In genomic region chr12:39038656-39039055, GRCm38 (mm10) we compare ENCODE assay signal across 15 mouse cellular contexts.
DNase-seq lines count a peak whose midpoint lies in the region.
"Had no signal": no experiment of that assay in that cellular context is flagged by ENCODE, and none has a peak within 500 bp of the region (broad histone marks: within the 10 kb centered on the region; RNA-seq: fewer than 3 reads in every experiment).

No protein-coding gene starts in this region.

- DNase-seq in embryo, embryonic 10.5 days (ENCODE audit: low spot score) = peak; percentile 17
- DNase-seq in embryo, embryonic 10 days (ENCODE audit: low spot score) = no peak
- peak; percentile 10 for DNase-seq in layer of hippocampus, adult 9-11 months
- DNase-seq in layer of hippocampus, postnatal 25 days (ENCODE audit: extremely low spot score in 1 of 2, low spot score in 1 of 2) = no peak
- DNase-seq in ZHBTc4 (ENCODE audit: low read depth, low spot score) = peak; percentile 6
- no peak for DNase-seq in urinary bladder, postnatal 36 days (ENCODE audit: low spot score in 2 of 2)
- no peak for DNase-seq in thymus, postnatal 36 days
- DNase-seq: adrenal gland, postnatal 10 days; forebrain, postnatal 0 days; gastrocnemius, postnatal 14 days; kidney, adult 8-10 months; kidney, postnatal 4 days; left cerebral cortex, postnatal 4 days; liver, postnatal 0 days; lung, postnatal 36 days had no signal

Comparison
In these comparisons a context has a peak if more than half of its experiments do, and no peak if none do; other contexts are left out.
1. DNase-seq: peak in embryo, embryonic 10.5 days (single experiment), layer of hippocampus, adult 9-11 months (single experiment) and ZHBTc4 (single experiment); none in embryo, embryonic 10 days (single experiment), layer of hippocampus, postnatal 25 days (0 of 2), urinary bladder, postnatal 36 days (0 of 2) and thymus, postnatal 36 days (0 of 2).